Mouse (Mus musculus) kidney, adult 2 months (tissue): ENCODE results near the gene Espl1. TPM values are rescaled to one million over a fixed set of nuclear protein-coding genes. Genes with fewer than 3 reads are reported as not detected.
A peak's percentile ranks its signal among the peaks of the same experiment; 100 is the strongest.

Experiments used
- DNase-seq: peaks from one replicate; pipeline ENCODE4 v3.0.0; 2021
- H3K27ac ChIP-seq: fragments of 200-500 bp; 2 replicates; pipeline ENCODE4 v1.5.1; 2012; ENCODE audit warnings: low read depth, low read length, control low read depth, inconsistent platforms; ENCODE audit not compliant: insufficient read depth
- H3K27me3 ChIP-seq: fragments of 200-500 bp; replicated peaks from 2 replicates; pipeline ENCODE4 v1.6.1; 2012; ENCODE audit warnings: mild to moderate bottlenecking, moderate library complexity, low read length, inconsistent platforms; ENCODE audit not compliant: control insufficient read depth, insufficient read depth
- H3K36me3 ChIP-seq: fragments of 200-500 bp; 2 replicates; pipeline ENCODE4 v1.6.1; 2012; ENCODE audit warnings: mild to moderate bottlenecking, moderate library complexity, low read length, inconsistent platforms; ENCODE audit not compliant: control insufficient read depth, insufficient read depth
- H3K4me1 ChIP-seq: fragments of 200-500 bp; 2 replicates; pipeline ENCODE4 v1.6.1; 2011; ENCODE audit warnings: low read length; ENCODE audit not compliant: control insufficient read depth, insufficient read depth
- H3K4me3 ChIP-seq: fragments of 200-500 bp; 2 replicates; pipeline ENCODE4 v1.5.1; 2011; ENCODE audit warnings: mild to moderate bottlenecking, low read depth, low read length, control low read depth; ENCODE audit not compliant: insufficient read depth
- CTCF ChIP-seq: fragments of 200-500 bp; conservative IDR thresholded peaks from 2 replicates; pipeline ENCODE4 v1.5.1; 2011; ENCODE audit warnings: low read depth, mild to moderate bottlenecking, control low read depth, low read length, moderate library complexity, mixed read lengths; ENCODE audit not compliant: insufficient read depth, insufficient read length
- POLR2A ChIP-seq: fragments of 200-500 bp; IDR thresholded peaks from one replicate; pipeline ENCODE4 v1.6.1; 2011; ENCODE audit warnings: low read depth, low read length, control low read depth
- WGBS: fragments of 180-500 bp; shearing (Covaris S2); methylation state at CpG from one replicate; pipeline ENCODE4 v1.1.7; 2018; 5-methylcytosine and 5-hydroxymethylcytosine counted together
- polyA plus RNA-seq: library from polyadenylated mRNA; depleted of rRNA; stranded (reverse); fragments of >200 nt; gene quantifications from 2 replicates; pipeline ENCODE4 v1.2.3, GENCODE M21; 2012

Gene Espl1
- polyA plus RNA-seq, 1 experiment, result 0.53 TPM

GRCm38 (mm10) chr15:102279092-102279782 is 16.8 kb upstream of the Espl1 start, which contains the start of gene Mfsd5:
Mfsd5 (plus strand) TSS chr15:102279454.
- Histone ChIP-seq H3K4me3 (peak within 1 kb of the TSS; percentile 87), H3K36me3 (no peaks in the 10 kb centered on the region; the same call in 1 of the 2 replicates), H3K4me1 (peaks cover 3% of the 10 kb centered on the region; the same call in 1 of the 2 replicates), H3K27ac (peak within 1 kb of the TSS; percentile 86), H3K27me3 (no peaks in the 10 kb centered on the region)
- WGBS, result under 1% methylated on average over 65 of the region's 65 CpGs
- peak; percentile 92 for DNase-seq
- TF ChIP-seq POLR2A (peak; percentile 71), CTCF (peak; percentile 53)

- H3K4me1 ChIP-seq, result peaks cover 3% of the 10 kb centered on the region; the same call in 1 of the 2 replicates
- no peak for TF ChIP-seq POLR2A
- no peak for TF ChIP-seq CTCF
- no peaks in the 10 kb centered on the region for H3K27me3 ChIP-seq
- H3K36me3 ChIP-seq, result no peaks in the 10 kb centered on the region; the same call in 1 of the 2 replicates
- peak overlapping the region; percentile 87 for H3K4me3 ChIP-seq
- DNase-seq, result no peak
- WGBS, result 22% methylated on average over 13 of the region's 13 CpGs
- H3K27ac ChIP-seq, result peak overlapping the region; percentile 86
Observed at GRCm38 (mm10) chr15:102279783-102280520, 16.1 kb upstream of the Espl1 start.

GRCm38 (mm10) chr15:102280623-102281022 is 15.4 kb upstream of the Espl1 start:
- DNase-seq, result no peak
- Histone ChIP-seq H3K4me3 (no peak overlapping the region), H3K27me3 (no peaks in the 10 kb centered on the region), H3K27ac (no peak overlapping the region), H3K4me1 (peaks cover 3% of the 10 kb centered on the region; the same call in 1 of the 2 replicates), H3K36me3 (no peaks in the 10 kb centered on the region; the same call in 1 of the 2 replicates)
- no peak for TF ChIP-seq POLR2A
- TF ChIP-seq CTCF, result no peak
- WGBS, result 95% methylated on average over 19 of the region's 19 CpGs

GRCm38 (mm10) chr15:102282463-102283292 is 13.4 kb upstream of the Espl1 start:
- no peak overlapping the region for H3K4me3 ChIP-seq
- no peak for TF ChIP-seq POLR2A
- no peak for TF ChIP-seq CTCF
- H3K27me3 ChIP-seq, result no peaks in the 10 kb centered on the region
- no peaks in the 10 kb centered on the region; the same call in 1 of the 2 replicates for H3K36me3 ChIP-seq
- H3K4me1 ChIP-seq, result peaks cover 3% of the 10 kb centered on the region; the same call in 1 of the 2 replicates
- WGBS, result 70% methylated on average over 8 of the region's 8 CpGs
- no peak for DNase-seq
- no peak overlapping the region for H3K27ac ChIP-seq

GRCm38 (mm10) chr15:102283648-102284047 is 12.4 kb upstream of the Espl1 start:
- Histone ChIP-seq H3K27ac (no peak overlapping the region), H3K27me3 (no peaks in the 10 kb centered on the region), H3K4me3 (no peak overlapping the region), H3K36me3 (no peaks in the 10 kb centered on the region; the same call in 1 of the 2 replicates), H3K4me1 (peaks cover 3% of the 10 kb centered on the region; the same call in 1 of the 2 replicates)
- DNase-seq, result peak; percentile 31
- WGBS, result 62% methylated on average over 3 of the region's 3 CpGs
- no peak for TF ChIP-seq POLR2A
- TF ChIP-seq CTCF, result no peak

- Histone ChIP-seq H3K36me3 (no peaks in the 10 kb centered on the region), H3K4me1 (no peaks in the 10 kb centered on the region), H3K27me3 (no peaks in the 10 kb centered on the region), H3K27ac (no peak overlapping the region), H3K4me3 (no peak overlapping the region)
- TF ChIP-seq CTCF (peak; percentile 26; the same call in 1 of the 2 replicates), POLR2A (no peak)
- peak; percentile 55 for DNase-seq
Observed at GRCm38 (mm10) chr15:102287395-102287794, 8.7 kb upstream of the Espl1 start.
